Mouse (Mus musculus): ENCODE data around the gene Col11a2. TPM values are rescaled to one million over a fixed set of nuclear protein-coding genes. Genes with fewer than 3 reads are reported as not detected.

Col11a2 gene
- total RNA-seq, 1 experiment = 1.4 TPM

DNA sequence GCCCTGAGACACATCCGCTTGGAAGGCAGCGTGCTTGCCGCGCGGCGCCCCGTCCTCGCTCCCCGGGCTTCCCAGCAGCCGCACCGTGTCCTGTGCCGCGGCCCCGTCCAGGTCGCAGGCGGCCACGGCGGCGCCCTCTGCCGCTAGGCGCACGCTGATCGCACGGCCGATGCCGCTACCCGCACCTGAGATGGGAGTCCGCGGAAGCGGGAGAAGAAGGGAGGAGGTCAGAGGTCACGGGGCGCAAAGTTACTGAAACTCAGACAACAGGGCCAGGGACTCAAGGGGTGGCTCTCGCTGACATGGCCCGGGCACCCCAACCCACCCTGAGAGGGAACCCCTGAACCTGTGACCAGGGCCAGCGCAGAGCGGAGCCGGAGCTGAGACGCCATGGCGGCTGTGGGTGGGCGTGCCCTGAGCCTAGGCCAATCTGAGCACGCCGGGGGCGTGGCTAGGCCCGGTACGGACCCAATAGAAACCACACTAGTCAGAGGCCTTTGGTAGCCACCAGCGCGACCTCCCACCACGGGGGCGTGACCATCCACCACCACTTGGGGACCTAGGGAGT is 11.5 kb upstream of the Col11a2 start, which contains the start of gene H2-Ke6:
H2-Ke6 (minus strand) TSS at position 405 of the 568 bp plus-strand sequence.
- H3K36me3 ChIP-seq (ENCODE audit: control insufficient read depth, insufficient read depth, low read length, poor library complexity, severe bottlenecking) = peaks cover 26% of the 10 kb centered on the region
- H3K4me1 ChIP-seq (ENCODE audit: control insufficient read depth in 2 of 2, insufficient read depth in 2 of 2, low read length in 2 of 2, poor library complexity in 1 of 2) = peaks cover 7 to 35% of the 10 kb centered on the region in 2 experiments
- H3K9me3 ChIP-seq (ENCODE audit: control insufficient read depth, insufficient read depth, low read depth, low read length) = no peaks in the 10 kb centered on the region
- in situ Hi-C loops (cut with MboI; ENCODE audit: low sequenced_read_pairs in 2 of 2, unreplicated experiment in 2 of 2) = no loop called here
- peak within 1 kb of the TSS; percentile 65 for H3K9ac ChIP-seq (ENCODE audit: insufficient read depth, low read depth, low read length, poor library complexity, severe bottlenecking)
- H3K4me3 ChIP-seq (ENCODE audit: insufficient read depth in 1 of 2, low read depth in 1 of 2, low read length in 2 of 2, poor library complexity in 1 of 2, severe bottlenecking in 1 of 2) = peak within 1 kb of the TSS; percentile 78 to 90
- no peak within 1 kb of the TSS for H3K27ac ChIP-seq (ENCODE audit: insufficient read depth, low read depth, low read length, poor library complexity, severe bottlenecking)
- TF ChIP-seq MAFK (IDR thresholded peaks at IDR 0.05; ENCODE audit: insufficient read depth, low read depth, low read length) = no peak
- 0 out of 2 replicates have a peak, but pooled peaks have one; percentile 11 for TF ChIP-seq HCFC1 (IDR thresholded peaks at IDR 0.05; ENCODE audit: borderline replicate concordance, insufficient read depth, low read length)
- peak; percentile 95 for DNase-seq (ENCODE audit: low read depth, low spot score)

DNA sequence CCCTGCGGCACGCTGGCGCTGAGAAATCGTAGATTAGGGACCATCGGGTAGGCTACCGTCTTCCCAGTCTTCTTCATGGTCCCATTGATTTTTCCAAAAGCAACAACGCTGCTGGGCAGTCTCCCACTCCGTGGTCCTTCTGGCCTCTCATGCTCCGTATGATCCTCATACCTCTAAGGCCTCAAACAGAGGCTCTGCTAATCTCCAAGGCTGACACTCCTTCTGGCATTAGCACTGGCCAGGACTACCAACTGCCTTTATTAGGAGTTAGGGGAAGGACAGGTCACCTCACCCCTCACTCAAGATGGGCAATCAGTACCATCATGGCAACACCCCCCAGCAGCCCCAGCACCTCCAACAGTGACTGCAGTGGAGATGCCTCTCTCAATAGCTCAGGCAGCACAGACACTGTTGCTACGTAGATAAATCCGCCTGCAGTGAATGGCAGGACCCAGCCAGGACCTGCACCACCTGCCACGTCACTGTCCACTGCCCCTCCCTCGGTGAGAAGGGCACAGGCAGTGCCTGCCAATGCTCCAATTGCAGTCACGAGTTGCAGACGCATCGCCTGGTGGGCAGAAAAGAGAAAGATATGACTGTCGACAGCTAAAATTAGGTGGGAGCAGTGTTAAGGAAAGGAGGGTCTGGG is 10.6 kb upstream of the Col11a2 start:
- Histone ChIP-seq H3K9ac (ENCODE audit: insufficient read depth, low read depth, low read length, poor library complexity, severe bottlenecking) (no peak overlapping the region), H3K9me3 (ENCODE audit: control insufficient read depth, insufficient read depth, low read depth, low read length) (no peaks in the 10 kb centered on the region), H3K4me3 (ENCODE audit: insufficient read depth in 1 of 2, low read depth in 1 of 2, low read length in 2 of 2, poor library complexity in 1 of 2, severe bottlenecking in 1 of 2) (no peak overlapping the region), H3K27ac (ENCODE audit: insufficient read depth, low read depth, low read length, poor library complexity, severe bottlenecking) (no peak overlapping the region), H3K4me1 (ENCODE audit: control insufficient read depth in 2 of 2, insufficient read depth in 2 of 2, low read length in 2 of 2, poor library complexity in 1 of 2) (peaks cover 7 to 31% of the 10 kb centered on the region in 2 experiments), H3K36me3 (ENCODE audit: control insufficient read depth, insufficient read depth, low read length, poor library complexity, severe bottlenecking) (peaks cover 26% of the 10 kb centered on the region)
- DNase-seq (ENCODE audit: low read depth, low spot score) = no peak
- TF ChIP-seq CHD2 (IDR thresholded peaks at IDR 0.05; ENCODE audit: low read depth, low read length) (no peak), HCFC1 (IDR thresholded peaks at IDR 0.05; ENCODE audit: borderline replicate concordance, insufficient read depth, low read length) (no peak), MAFK (IDR thresholded peaks at IDR 0.05; ENCODE audit: insufficient read depth, low read depth, low read length) (no peak), ZNF384 (IDR thresholded peaks at IDR 0.05; ENCODE audit: low read depth, low read length) (no peak), ZC3H11A (IDR thresholded peaks at IDR 0.05; ENCODE audit: borderline replicate concordance, low read depth, low read length) (no peak)
- in situ Hi-C loops (cut with MboI; ENCODE audit: low sequenced_read_pairs in 2 of 2, unreplicated experiment in 2 of 2) = no loop called here

DNA sequence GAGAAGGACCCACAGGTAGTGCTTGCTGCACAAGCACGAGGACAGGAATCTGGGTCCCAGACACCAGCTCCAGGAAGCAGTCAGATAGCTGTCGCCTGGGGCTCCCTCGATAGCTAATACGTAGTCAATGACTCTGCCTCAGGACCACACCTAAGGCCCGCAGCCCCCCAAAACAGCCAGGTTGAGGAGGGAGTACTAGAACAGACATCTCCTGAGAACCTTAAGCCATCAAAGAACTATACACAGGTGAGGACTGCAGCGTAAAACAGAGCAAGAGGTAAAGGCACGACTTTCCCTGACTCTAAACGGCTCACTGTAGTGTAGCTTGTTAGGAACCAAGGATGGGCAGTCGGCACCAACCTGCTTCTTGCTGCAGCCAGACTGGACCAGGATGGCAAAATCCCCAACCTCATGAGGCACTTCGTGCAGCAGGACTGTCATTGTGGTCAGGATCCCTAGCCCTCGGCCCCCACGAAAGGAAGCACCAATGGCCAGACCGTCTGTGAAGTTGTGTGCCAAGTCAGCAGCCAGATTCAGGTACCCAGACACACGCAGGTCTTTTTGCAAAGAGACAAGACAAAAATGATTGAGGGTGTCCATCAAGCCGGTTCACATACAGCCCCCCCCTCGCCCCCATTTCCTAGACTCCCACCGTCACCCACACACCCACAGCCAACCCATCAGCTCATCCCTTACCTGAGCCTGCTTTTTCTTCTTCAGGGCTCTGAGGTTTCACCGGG is 9.9 kb upstream of the Col11a2 start:
- DNase-seq (ENCODE audit: low read depth, low spot score) = no peak
- no peak overlapping the region for H3K4me3 ChIP-seq (ENCODE audit: insufficient read depth in 1 of 2, low read depth in 1 of 2, low read length in 2 of 2, poor library complexity in 1 of 2, severe bottlenecking in 1 of 2)
- no peak overlapping the region for H3K27ac ChIP-seq (ENCODE audit: insufficient read depth, low read depth, low read length, poor library complexity, severe bottlenecking)
- no peaks in the 10 kb centered on the region for H3K9me3 ChIP-seq (ENCODE audit: control insufficient read depth, insufficient read depth, low read depth, low read length)
- H3K4me1 ChIP-seq (ENCODE audit: control insufficient read depth in 2 of 2, insufficient read depth in 2 of 2, low read length in 2 of 2, poor library complexity in 1 of 2) = peaks cover 7 to 28% of the 10 kb centered on the region in 2 experiments
- H3K9ac ChIP-seq (ENCODE audit: insufficient read depth, low read depth, low read length, poor library complexity, severe bottlenecking) = peak overlapping the region; percentile 84; the same call in 1 of the 2 replicates
- TF ChIP-seq ZNF384 (IDR thresholded peaks at IDR 0.05; ENCODE audit: low read depth, low read length) = no peak
- in situ Hi-C loops (cut with MboI; ENCODE audit: low sequenced_read_pairs in 2 of 2, unreplicated experiment in 2 of 2) = no loop called here
- H3K36me3 ChIP-seq (ENCODE audit: control insufficient read depth, insufficient read depth, low read length, poor library complexity, severe bottlenecking) = peaks cover 29% of the 10 kb centered on the region

DNA sequence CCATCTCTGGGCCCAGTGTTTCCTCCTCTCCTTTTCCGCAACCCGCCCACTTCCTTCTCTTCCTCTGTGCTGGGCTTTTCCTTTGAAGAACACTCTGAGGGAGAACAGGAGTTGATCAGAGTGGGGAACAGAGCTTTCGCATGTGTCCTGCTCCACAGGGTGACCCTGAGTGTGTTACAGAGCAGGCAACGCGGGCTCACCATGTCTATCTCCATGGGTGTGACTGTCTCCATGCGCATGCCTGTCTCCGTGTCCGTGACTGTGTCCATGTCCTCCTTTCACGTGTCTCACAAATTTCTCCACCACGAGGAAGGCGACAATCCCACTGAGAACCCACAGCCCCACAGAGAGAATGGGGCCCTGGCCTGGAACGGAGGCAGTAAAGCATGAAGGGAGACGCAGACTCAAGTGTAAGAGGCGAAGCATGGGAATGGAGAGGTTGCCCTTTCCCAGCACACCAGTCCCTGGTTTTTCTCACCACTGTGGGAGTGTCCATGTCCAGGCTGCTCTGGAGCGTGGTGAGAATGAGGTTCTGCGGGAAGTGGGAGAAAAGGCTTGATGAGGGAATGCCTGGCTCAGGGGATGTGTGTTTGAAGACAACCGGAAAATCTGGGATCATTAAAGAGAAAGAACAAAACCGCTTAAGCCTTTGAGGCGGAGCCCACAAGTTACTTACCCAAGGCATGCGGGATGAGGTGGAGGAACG is 9.2 kb upstream of the Col11a2 start:
- TF ChIP-seq HCFC1 (IDR thresholded peaks at IDR 0.05; ENCODE audit: borderline replicate concordance, insufficient read depth, low read length) = no peak
- TF ChIP-seq CHD2 (IDR thresholded peaks at IDR 0.05; ENCODE audit: low read depth, low read length) = no peak
- TF ChIP-seq ZNF384 (IDR thresholded peaks at IDR 0.05; ENCODE audit: low read depth, low read length) = no peak
- TF ChIP-seq ZC3H11A (IDR thresholded peaks at IDR 0.05; ENCODE audit: borderline replicate concordance, low read depth, low read length) = no peak
- TF ChIP-seq MAFK (IDR thresholded peaks at IDR 0.05; ENCODE audit: insufficient read depth, low read depth, low read length) = no peak
- H3K36me3 ChIP-seq (ENCODE audit: control insufficient read depth, insufficient read depth, low read length, poor library complexity, severe bottlenecking) = peaks cover 32% of the 10 kb centered on the region
- no peak overlapping the region for H3K27ac ChIP-seq (ENCODE audit: insufficient read depth, low read depth, low read length, poor library complexity, severe bottlenecking)
- no peak for DNase-seq (ENCODE audit: low read depth, low spot score)
- peaks cover 7 to 28% of the 10 kb centered on the region in 2 experiments for H3K4me1 ChIP-seq (ENCODE audit: control insufficient read depth in 2 of 2, insufficient read depth in 2 of 2, low read length in 2 of 2, poor library complexity in 1 of 2)
- H3K9ac ChIP-seq (ENCODE audit: insufficient read depth, low read depth, low read length, poor library complexity, severe bottlenecking) = peak overlapping the region; percentile 84
- in situ Hi-C loops (cut with MboI; ENCODE audit: low sequenced_read_pairs in 2 of 2, unreplicated experiment in 2 of 2) = no loop called here
- H3K9me3 ChIP-seq (ENCODE audit: control insufficient read depth, insufficient read depth, low read depth, low read length) = no peaks in the 10 kb centered on the region
- H3K4me3 ChIP-seq (ENCODE audit: insufficient read depth in 1 of 2, low read depth in 1 of 2, low read length in 2 of 2, poor library complexity in 1 of 2, severe bottlenecking in 1 of 2) = peak overlapping the region; percentile 72 to 97
